Mouse (Mus musculus) embryonic facial prominence, embryonic 11.5 days (tissue): ENCODE measurements at regions not wholly inside any gene's neighbourhood (a gene's known extent, or its start where the extent isn't known, plus 50 kb on each side); places are given as distances from the start of the nearest gene placed in this dataset.

Experiments used
- ATAC-seq: fragments of 200-750 bp; cut with Nextera tagmentation; replicated peaks from 2 replicates; pipeline ENCODE4 v1.8.0; 2017; ENCODE audit warnings: low read depth; ENCODE audit not compliant: insufficient number of reproducible peaks, low FRiP score, low TSS enrichment
- DNase-seq: peaks from one replicate; pipeline ENCODE4 v3.0.0-alpha.2; 2015; ENCODE audit warnings: low spot score
- H3K27ac ChIP-seq: fragments of 300-500 bp; sonication (generic); replicated peaks from 2 replicates; pipeline ENCODE4 v1.5.1; 2014; ENCODE audit warnings: mild to moderate bottlenecking, low read depth, low read length, control low read depth
- H3K27me3 ChIP-seq: fragments of 300-500 bp; sonication (generic); 2 replicates; pipeline ENCODE4 v1.6.1; 2014; ENCODE audit warnings: mild to moderate bottlenecking, low read length, moderate library complexity, mixed read lengths; ENCODE audit not compliant: control insufficient read depth, insufficient read depth
- H3K36me3 ChIP-seq: fragments of 300-500 bp; sonication (generic); replicated peaks from 2 replicates; pipeline ENCODE4 v1.6.1; 2014; ENCODE audit warnings: low read depth, mild to moderate bottlenecking, low read length, moderate library complexity, mixed read lengths; ENCODE audit not compliant: control insufficient read depth, insufficient read depth
- H3K4me1 ChIP-seq: fragments of 300-500 bp; sonication (generic); 2 replicates; pipeline ENCODE4 v1.6.1; 2014; ENCODE audit warnings: low read length, mixed read lengths; ENCODE audit not compliant: control insufficient read depth, insufficient read depth
- H3K4me2 ChIP-seq: fragments of 300-500 bp; sonication (generic); 2 replicates; pipeline ENCODE4 v1.6.1; 2014; ENCODE audit warnings: low read depth, mild to moderate bottlenecking, control low read depth, low read length, moderate library complexity
- H3K4me3 ChIP-seq: fragments of 300-500 bp; sonication (generic); 2 replicates; pipeline ENCODE4 v1.5.1; 2014; ENCODE audit warnings: low read depth, low read length, control low read depth
- H3K9ac ChIP-seq: fragments of 300-500 bp; sonication (generic); replicated peaks from 2 replicates; pipeline ENCODE4 v1.6.1; 2014; ENCODE audit warnings: mild to moderate bottlenecking, control low read depth, low read length
- H3K9me3 ChIP-seq: fragments of 300-500 bp; sonication (generic); replicated peaks from 2 replicates; pipeline ENCODE4 v1.6.1; 2016; ENCODE audit warnings: mild to moderate bottlenecking, low read length, inconsistent platforms, mixed read lengths; ENCODE audit not compliant: control insufficient read depth
- WGBS: fragments of 180-500 bp; shearing (Covaris S2); extraction: QIAGEN DNeasy Blood & Tissue Kit; methylation state at CpG from one replicate; pipeline ENCODE4 v1.1.7; 2014; 5-methylcytosine and 5-hydroxymethylcytosine counted together

- no peak overlapping the region for H3K9ac ChIP-seq
- H3K4me3 ChIP-seq, result no peak overlapping the region
- no peaks in the 10 kb centered on the region for H3K27me3 ChIP-seq
- H3K4me2 ChIP-seq, result no peak overlapping the region
- 67% methylated on average over 12 of the region's 12 CpGs for WGBS
- ATAC-seq (no peak), DNase-seq (no peak)
- H3K27ac ChIP-seq, result no peak overlapping the region
- H3K4me1 ChIP-seq, result peaks cover 3% of the 10 kb centered on the region; the same call in 1 of the 2 replicates
- H3K36me3 ChIP-seq, result no peaks in the 10 kb centered on the region
- no peaks in the 10 kb centered on the region for H3K9me3 ChIP-seq
Measured at GRCm38 (mm10) chr4:134998928-134999658, 68.4 kb downstream of the Syf2 start.

- Histone ChIP-seq H3K9ac (peak overlapping the region; percentile 32), H3K4me2 (no peak overlapping the region), H3K4me1 (peaks cover 3% of the 10 kb centered on the region; the same call in 1 of the 2 replicates), H3K9me3 (no peaks in the 10 kb centered on the region), H3K4me3 (no peak overlapping the region), H3K27ac (peak overlapping the region; percentile 75), H3K36me3 (no peaks in the 10 kb centered on the region), H3K27me3 (no peaks in the 10 kb centered on the region)
- peak; percentile 77 for DNase-seq
- 44% methylated on average over 16 of the region's 16 CpGs for WGBS
- ATAC-seq, result peak; percentile 77; the same call in 1 of the 2 replicates
Measured at GRCm38 (mm10) chr4:135002091-135002925, 71.6 kb downstream of the Syf2 start.

GRCm38 (mm10) chr4:135011365-135011764 is 80.7 kb downstream of the Syf2 start:
- no peak overlapping the region for H3K4me2 ChIP-seq
- WGBS, result 75% methylated on average over 6 of the region's 6 CpGs
- ATAC-seq (no peak), DNase-seq (no peak)
- peaks cover 2% of the 10 kb centered on the region for H3K4me1 ChIP-seq
- no peak overlapping the region for H3K4me3 ChIP-seq
- no peak overlapping the region for H3K9ac ChIP-seq
- no peaks in the 10 kb centered on the region for H3K9me3 ChIP-seq
- no peaks in the 10 kb centered on the region for H3K36me3 ChIP-seq
- H3K27ac ChIP-seq, result no peak overlapping the region
- H3K27me3 ChIP-seq, result no peaks in the 10 kb centered on the region

- no peaks in the 10 kb centered on the region for H3K9me3 ChIP-seq
- H3K4me2 ChIP-seq, result no peak overlapping the region
- peaks cover 2% of the 10 kb centered on the region for H3K4me1 ChIP-seq
- no peaks in the 10 kb centered on the region for H3K27me3 ChIP-seq
- peak; percentile 62 for DNase-seq
- no peak overlapping the region for H3K9ac ChIP-seq
- 63% methylated on average over 4 of the region's 4 CpGs for WGBS
- no peak for ATAC-seq
- H3K36me3 ChIP-seq, result no peaks in the 10 kb centered on the region
- no peak overlapping the region for H3K27ac ChIP-seq
- no peak overlapping the region for H3K4me3 ChIP-seq
Measured at GRCm38 (mm10) chr4:135012945-135013344, 82.2 kb downstream of the Syf2 start.

GRCm38 (mm10) chr4:135013932-135014331 is 83.2 kb downstream of the Syf2 start:
- DNase-seq (no peak), ATAC-seq (no peak)
- Histone ChIP-seq H3K4me2 (no peak overlapping the region), H3K36me3 (no peaks in the 10 kb centered on the region), H3K27me3 (no peaks in the 10 kb centered on the region), H3K4me1 (no peaks in the 10 kb centered on the region; the same call in 1 of the 2 replicates), H3K27ac (no peak overlapping the region), H3K4me3 (no peak overlapping the region), H3K9me3 (no peaks in the 10 kb centered on the region), H3K9ac (no peak overlapping the region)
- WGBS, result 55% methylated on average over 2 of the region's 2 CpGs

GRCm38 (mm10) chr4:135018018-135018417 is 87.3 kb downstream of the Syf2 start:
- DNase-seq (peak; percentile 68), ATAC-seq (no peak)
- no peaks in the 10 kb centered on the region for H3K9me3 ChIP-seq
- H3K4me3 ChIP-seq, result no peak overlapping the region
- WGBS, result 28% methylated on average over 8 of the region's 8 CpGs
- no peaks in the 10 kb centered on the region for H3K36me3 ChIP-seq
- H3K4me2 ChIP-seq, result no peak overlapping the region
- no peak overlapping the region for H3K9ac ChIP-seq
- H3K4me1 ChIP-seq, result no peaks in the 10 kb centered on the region; the same call in 1 of the 2 replicates
- no peaks in the 10 kb centered on the region for H3K27me3 ChIP-seq
- H3K27ac ChIP-seq, result no peak overlapping the region

GRCm38 (mm10) chr4:135019120-135019519 is 88.4 kb downstream of the Syf2 start:
- Histone ChIP-seq H3K27ac (no peak overlapping the region), H3K36me3 (no peaks in the 10 kb centered on the region), H3K4me3 (no peak overlapping the region), H3K9ac (no peak overlapping the region), H3K27me3 (no peaks in the 10 kb centered on the region), H3K4me2 (no peak overlapping the region), H3K9me3 (no peaks in the 10 kb centered on the region), H3K4me1 (no peaks in the 10 kb centered on the region)
- ATAC-seq (no peak), DNase-seq (no peak)
- 45% methylated on average over 2 of the region's 2 CpGs for WGBS
